In genomic region chr2:181678780-181679179, GRCm38 (mm10) we compare ENCODE assay signal across 8 mouse cellular contexts. TPM values are rescaled to one million over a fixed set of nuclear protein-coding genes. Genes with fewer than 3 reads are reported as not detected.
DNase-seq lines count a peak whose midpoint lies in the region; ATAC-seq lines count a peak whose summit lies in the region.

No protein-coding gene starts in this region.

- H3K9ac ChIP-seq in hindbrain, embryonic 15.5 days = no peak overlapping the region

- H3K9me3 ChIP-seq in hindbrain, embryonic 15.5 days = no peaks in the 10 kb centered on the region

- no peak overlapping the region for H3K4me2 ChIP-seq in hindbrain, embryonic 15.5 days

- 49% methylated on average over 1 of the region's 1 CpGs for WGBS in hindbrain, embryonic 15.5 days

- peaks cover 29% of the 10 kb centered on the region for H3K4me1 ChIP-seq in hindbrain, embryonic 15.5 days (replicated peaks)

- H3K27me3 ChIP-seq in hindbrain, embryonic 15.5 days = no peaks in the 10 kb centered on the region

- peak; percentile 91 for DNase-seq in R1 (ENCODE audit: low read depth, low spot score)
- DNase-seq in cerebellum, postnatal 10 days = peak; percentile 80 to 81
- DNase-seq in gastrocnemius, adult 18-20 months (ENCODE audit: low spot score) = peak; percentile 72
- DNase-seq in layer of hippocampus, postnatal 36 days = peak; percentile 75 to 76
- peak; percentile 80 for DNase-seq in lung, postnatal 14 days
- DNase-seq in retina, postnatal 7 days (ENCODE audit: low read depth, low spot score) = peak; percentile 75
- peak; percentile 66 to 77 for DNase-seq in urinary bladder, postnatal 36 days (ENCODE audit: low spot score in 2 of 2)

- no peaks in the 10 kb centered on the region for H3K36me3 ChIP-seq in hindbrain, embryonic 15.5 days

- H3K4me3 ChIP-seq in hindbrain, embryonic 15.5 days = no peak overlapping the region

- H3K27ac ChIP-seq in hindbrain, embryonic 15.5 days (replicated peaks) = no peak overlapping the region

- ATAC-seq in hindbrain, embryonic 15.5 days (ENCODE audit: low FRiP score, low read depth) = peak; percentile 60; the same call in 1 of the 2 replicates

RNA-seq across cellular contexts. Expression of gene Tcea2, which starts 1.3 kb away (rescaled TPM):
- 1 to 10 TPM; 6.6 to 6.9 TPM for total RNA-seq in gastrocnemius, adult 18-20 months (2021)
- polyA plus RNA-seq in hindbrain, embryonic 15.5 days (2015; fragmentation: Nextera tagmentation; extraction: Ambion mirVana) = 38.5 and 46.8 TPM in 2 replicates
- total RNA-seq in layer of hippocampus, postnatal 36 days (2021) = 10 to 100 TPM; 60.6 to 62.0 TPM

RNA-seq across cellular contexts. Expression of gene Sox18, which starts 7.3 kb away (rescaled TPM):
- 10 to 100 TPM in 1 of 2 experiments, 1 to 10 TPM in 1; 9.7 to 22.1 TPM for total RNA-seq in gastrocnemius, adult 18-20 months (2021)
- 17.4 and 20.0 TPM in 2 replicates for polyA plus RNA-seq in hindbrain, embryonic 15.5 days (2015; fragmentation: Nextera tagmentation; extraction: Ambion mirVana)
- 10 to 100 TPM in 1 of 2 experiments, 1 to 10 TPM in 1; 8.3 to 11.1 TPM for total RNA-seq in layer of hippocampus, postnatal 36 days (2021)

RNA-seq across cellular contexts. Expression of gene Rgs19, which starts 15.0 kb away (rescaled TPM):
- 1 to 10 TPM; 2.4 to 4.3 TPM for total RNA-seq in gastrocnemius, adult 18-20 months (2021)
- polyA plus RNA-seq in hindbrain, embryonic 15.5 days (2015; fragmentation: Nextera tagmentation; extraction: Ambion mirVana) = 56.8 and 64.9 TPM in 2 replicates
- total RNA-seq in layer of hippocampus, postnatal 36 days (2021) = 10 to 100 TPM; 44.0 to 44.1 TPM

RNA-seq across cellular contexts. Expression of gene Lkaaear1, which starts 19.5 kb away (rescaled TPM):
- total RNA-seq in gastrocnemius, adult 18-20 months (2021) = not detected
- not detected in 2 replicates for polyA plus RNA-seq in hindbrain, embryonic 15.5 days (2015; fragmentation: Nextera tagmentation; extraction: Ambion mirVana)
- total RNA-seq in layer of hippocampus, postnatal 36 days (2021) = not detected

RNA-seq across cellular contexts. Expression of gene Gm29797, which starts 21.9 kb away (rescaled TPM):
- total RNA-seq in gastrocnemius, adult 18-20 months (2021) = not detected
- polyA plus RNA-seq in hindbrain, embryonic 15.5 days (2015; fragmentation: Nextera tagmentation; extraction: Ambion mirVana) = not detected in 2 replicates
- 1 to 10 TPM; 1.1 to 1.6 TPM for total RNA-seq in layer of hippocampus, postnatal 36 days (2021)

Comparison
In these comparisons a context has a peak if more than half of its experiments do, and no peak if none do; other contexts are left out.
1. RNA of gene Tcea2, which starts 1.3 kb away (total RNA-seq): 60.6 to 62.0 TPM in layer of hippocampus, postnatal 36 days; 6.6 to 6.9 TPM in gastrocnemius, adult 18-20 months; every median in the first group is over 4 times any median in the second.
2. RNA of gene Rgs19, which starts 15.0 kb away (total RNA-seq): 44.0 to 44.1 TPM in layer of hippocampus, postnatal 36 days; 2.4 to 4.3 TPM in gastrocnemius, adult 18-20 months; every median in the first group is over 4 times any median in the second.
3. Peak in every context shown above with its lines, with median percentiles within 50 percentile points of each other: DNase-seq.